Mouse (Mus musculus) midbrain, embryonic 16.5 days (tissue): Measurements from ENCODE around the gene Pick1. TPM values are rescaled to one million over a fixed set of nuclear protein-coding genes. Genes with fewer than 3 reads are reported as not detected.

ENCODE experiments used
- ATAC-seq: fragments of 200-750 bp; cut with Nextera tagmentation; 2 replicates; pipeline ENCODE4 v1.8.0; 2017; ENCODE audit warnings: moderate TSS enrichment
- H3K27ac ChIP-seq: fragments of 300-500 bp; sonication (generic); 2 replicates; pipeline ENCODE4 v1.5.1; 2014; ENCODE audit warnings: mild to moderate bottlenecking, low read length, mixed read lengths
- H3K27me3 ChIP-seq: fragments of 300-500 bp; sonication (generic); 2 replicates; pipeline ENCODE4 v1.6.1; 2014; ENCODE audit warnings: low read depth, low read length, mixed read lengths; ENCODE audit not compliant: control insufficient read depth, insufficient read depth
- H3K36me3 ChIP-seq: fragments of 300-500 bp; sonication (generic); 2 replicates; pipeline ENCODE4 v1.6.1; 2014; ENCODE audit warnings: mild to moderate bottlenecking, low read length, moderate library complexity, mixed read lengths; ENCODE audit not compliant: control insufficient read depth, insufficient read depth
- H3K4me1 ChIP-seq: fragments of 300-500 bp; sonication (generic); 2 replicates; pipeline ENCODE4 v1.6.1; 2014; ENCODE audit warnings: mild to moderate bottlenecking, low read length, mixed read lengths; ENCODE audit not compliant: control insufficient read depth, insufficient read depth
- H3K4me2 ChIP-seq: fragments of 300-500 bp; sonication (generic); 2 replicates; pipeline ENCODE4 v1.6.1; 2014; ENCODE audit warnings: mild to moderate bottlenecking, low read length, mixed read lengths
- H3K4me3 ChIP-seq: fragments of 300-500 bp; sonication (generic); 2 replicates; pipeline ENCODE4 v1.5.1; 2014; ENCODE audit warnings: low read depth, mild to moderate bottlenecking, low read length, moderate library complexity, mixed read lengths
- H3K9ac ChIP-seq: fragments of 300-500 bp; sonication (generic); 2 replicates; pipeline ENCODE4 v1.6.1; 2014; ENCODE audit warnings: low read depth, low read length, mixed read lengths
- H3K9me3 ChIP-seq: fragments of 300-500 bp; sonication (generic); replicated peaks from 2 replicates; pipeline ENCODE4 v1.6.1; 2014; ENCODE audit warnings: mild to moderate bottlenecking, low read length, mixed read lengths; ENCODE audit not compliant: control insufficient read depth, poor library complexity, severe bottlenecking
- WGBS: fragments of 180-500 bp; shearing (Covaris S2); extraction: QIAGEN DNeasy Blood & Tissue Kit; methylation state at CpG from one replicate; pipeline ENCODE4 v1.1.7; 2014; 5-methylcytosine and 5-hydroxymethylcytosine counted together
- polyA plus RNA-seq: library from polyadenylated mRNA; unstranded; fragments of >200 nt; fragmentation: Nextera tagmentation; extraction: Ambion mirVana; gene quantifications from 2 replicates; pipeline ENCODE4 v1.2.1, GENCODE M21; 2015

Gene Pick1
- 109 and 110 TPM in 2 replicates for polyA plus RNA-seq

GRCm38 (mm10) chr15:79229058-79229821, at the start of gene Pick1, which contains the start of gene Gm49486:
Gene Pick1, plus strand, starts transcription at chr15:79229173.
Gene Gm49486, plus strand, starts transcription at chr15:79229391.
- Histone ChIP-seq H3K27ac (peak within 1 kb of the TSS; percentile 97), H3K9ac (peak within 1 kb of the TSS; percentile 91), H3K36me3 (0 out of 2 replicates have a peak, but pooled peaks cover 8% of the 10 kb centered on the region), H3K9me3 (no peaks in the 10 kb centered on the region), H3K4me2 (peak within 1 kb of the TSS; percentile 86), H3K4me3 (peak within 1 kb of the TSS; percentile 64), H3K4me1 (peaks cover 17% of the 10 kb centered on the region), H3K27me3 (no peaks in the 10 kb centered on the region)
- ATAC-seq = peak; percentile 93
- 2% methylated on average over 51 of the region's 51 CpGs for WGBS

GRCm38 (mm10) chr15:79185213-79185612, 43.8 kb upstream of the Pick1 start:
- Histone ChIP-seq H3K9me3 (no peaks in the 10 kb centered on the region), H3K4me3 (no peak overlapping the region), H3K36me3 (no peaks in the 10 kb centered on the region), H3K27ac (no peak overlapping the region), H3K4me2 (no peak overlapping the region), H3K4me1 (no peaks in the 10 kb centered on the region), H3K27me3 (no peaks in the 10 kb centered on the region), H3K9ac (no peak overlapping the region)
- WGBS = 86% methylated on average over 10 of the region's 10 CpGs
- ATAC-seq = no peak

GRCm38 (mm10) chr15:79187819-79188218, 41.2 kb upstream of the Pick1 start:
- H3K4me1 ChIP-seq = 0 out of 2 replicates have a peak, but pooled peaks cover 1% of the 10 kb centered on the region
- H3K9ac ChIP-seq = no peak overlapping the region
- no peak for ATAC-seq
- no peaks in the 10 kb centered on the region for H3K36me3 ChIP-seq
- no peaks in the 10 kb centered on the region for H3K9me3 ChIP-seq
- no peak overlapping the region for H3K4me3 ChIP-seq
- H3K27me3 ChIP-seq = no peaks in the 10 kb centered on the region
- H3K4me2 ChIP-seq = no peak overlapping the region
- 96% methylated on average over 8 of the region's 8 CpGs for WGBS
- no peak overlapping the region for H3K27ac ChIP-seq

DNA sequence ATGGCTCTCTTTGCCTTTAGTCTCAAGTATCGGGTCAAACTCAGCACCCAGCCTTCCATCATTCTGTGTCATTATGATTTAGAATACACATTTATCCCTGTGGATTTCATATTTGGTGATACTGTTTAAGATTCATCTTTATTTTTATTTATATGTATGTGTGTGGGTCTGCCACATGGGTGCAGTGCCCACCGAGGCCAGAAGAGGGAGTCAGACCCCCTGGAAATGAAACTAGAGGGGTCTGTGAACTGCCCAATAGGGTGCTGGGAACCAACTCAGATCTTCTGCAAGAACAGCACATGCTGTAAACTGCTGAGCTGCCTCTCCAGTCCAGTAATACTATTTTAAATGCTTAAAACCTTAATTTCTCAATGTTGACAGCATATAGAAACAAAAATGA, 37.5 kb upstream of the Pick1 start:
- peaks cover 14% of the 10 kb centered on the region for H3K4me1 ChIP-seq
- H3K4me3 ChIP-seq = no peak overlapping the region
- no peak overlapping the region for H3K4me2 ChIP-seq
- 99% methylated on average over 2 of the region's 2 CpGs for WGBS
- H3K27ac ChIP-seq = no peak overlapping the region
- no peaks in the 10 kb centered on the region for H3K27me3 ChIP-seq
- H3K9ac ChIP-seq = no peak overlapping the region
- H3K36me3 ChIP-seq = no peaks in the 10 kb centered on the region
- no peaks in the 10 kb centered on the region for H3K9me3 ChIP-seq
- ATAC-seq = no peak

DNA sequence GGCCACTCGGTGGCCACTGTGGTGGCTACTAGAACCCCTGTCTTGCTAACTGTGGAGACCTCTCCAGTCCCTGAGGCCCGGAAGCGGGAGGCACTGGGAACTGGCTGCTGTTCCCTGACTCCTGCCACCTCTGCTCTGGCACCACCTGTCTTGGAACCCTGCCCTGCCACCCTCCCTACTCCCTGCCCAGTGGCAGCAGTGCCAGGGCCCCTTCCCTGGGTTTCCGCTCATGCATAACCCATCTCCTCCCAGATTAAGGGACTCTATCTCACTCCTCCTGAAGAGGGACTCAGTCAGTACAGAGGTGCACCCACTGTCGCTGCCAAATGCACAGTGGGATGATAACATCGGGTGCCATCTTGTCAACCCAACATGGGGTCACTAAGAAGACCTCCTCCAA, 36.5 kb upstream of the Pick1 start:
- Histone ChIP-seq H3K4me1 (peaks cover 14% of the 10 kb centered on the region), H3K27ac (peak overlapping the region; percentile 82), H3K9ac (no peak overlapping the region), H3K9me3 (no peaks in the 10 kb centered on the region), H3K27me3 (no peaks in the 10 kb centered on the region), H3K4me2 (no peak overlapping the region; the same call in 1 of the 2 replicates), H3K4me3 (no peak overlapping the region), H3K36me3 (no peaks in the 10 kb centered on the region)
- WGBS = 58% methylated on average over 6 of the region's 6 CpGs
- 0 out of 2 replicates have a peak, but pooled peaks have one; percentile 27 for ATAC-seq

GRCm38 (mm10) chr15:79192885-79193845, 35.8 kb upstream of the Pick1 start:
- Histone ChIP-seq H3K27ac (peak overlapping the region; percentile 82), H3K9ac (peak overlapping the region; percentile 63), H3K4me3 (no peak overlapping the region), H3K4me1 (peaks cover 14% of the 10 kb centered on the region), H3K9me3 (no peaks in the 10 kb centered on the region), H3K36me3 (no peaks in the 10 kb centered on the region), H3K4me2 (peak overlapping the region; percentile 35), H3K27me3 (no peaks in the 10 kb centered on the region)
- WGBS = 11% methylated on average over 25 of the region's 27 CpGs
- ATAC-seq = peak; percentile 83

- no peak overlapping the region for H3K4me3 ChIP-seq
- no peaks in the 10 kb centered on the region for H3K27me3 ChIP-seq
- H3K27ac ChIP-seq = peak overlapping the region; percentile 82
- peaks cover 14% of the 10 kb centered on the region for H3K4me1 ChIP-seq
- WGBS = 86% methylated on average over 9 of the region's 9 CpGs
- no peaks in the 10 kb centered on the region for H3K36me3 ChIP-seq
- H3K9ac ChIP-seq = peak overlapping the region; percentile 63; the same call in 1 of the 2 replicates
- no peak overlapping the region for H3K4me2 ChIP-seq
- ATAC-seq = no peak
- H3K9me3 ChIP-seq = no peaks in the 10 kb centered on the region
Measured at GRCm38 (mm10) chr15:79194048-79194447, 34.9 kb upstream of the Pick1 start.

GRCm38 (mm10) chr15:79194946-79195345, 34.0 kb upstream of the Pick1 start:
- Histone ChIP-seq H3K9ac (no peak overlapping the region), H3K36me3 (no peaks in the 10 kb centered on the region), H3K27ac (no peak overlapping the region), H3K27me3 (no peaks in the 10 kb centered on the region), H3K4me2 (no peak overlapping the region), H3K4me3 (no peak overlapping the region), H3K4me1 (peaks cover 14% of the 10 kb centered on the region), H3K9me3 (no peaks in the 10 kb centered on the region)
- WGBS = 85% methylated on average over 2 of the region's 2 CpGs
- no peak for ATAC-seq
